Mouse (Mus musculus) adrenal gland (tissue): ENCODE data around the gene Clec2d.

Experiments
- intact Hi-C: fragments of 180-260 bp; cut with DNase I; formaldehyde crosslinking; loops from one replicate; pipeline ENCODE4 v1.15.1; 2025
- long read RNA-seq, 2 experiments: library from polyadenylated mRNA; unstranded; transcript quantifications; one replicate each; pipeline ENCODE4 v2.0.0; 2020; ENCODE audit warnings: borderline replicate concordance in 1 of 2; ENCODE audit not compliant: insufficient replicate concordance in 1 of 2

The Clec2d gene
- long read RNA-seq, experiment 1, partial matches to known transcripts = 1 of 2 reads
- long read RNA-seq, experiment 1, other reads (novel, unspliced or antisense) = 1 of 2 reads
- long read RNA-seq, experiment 2 = 0 reads

DNA sequence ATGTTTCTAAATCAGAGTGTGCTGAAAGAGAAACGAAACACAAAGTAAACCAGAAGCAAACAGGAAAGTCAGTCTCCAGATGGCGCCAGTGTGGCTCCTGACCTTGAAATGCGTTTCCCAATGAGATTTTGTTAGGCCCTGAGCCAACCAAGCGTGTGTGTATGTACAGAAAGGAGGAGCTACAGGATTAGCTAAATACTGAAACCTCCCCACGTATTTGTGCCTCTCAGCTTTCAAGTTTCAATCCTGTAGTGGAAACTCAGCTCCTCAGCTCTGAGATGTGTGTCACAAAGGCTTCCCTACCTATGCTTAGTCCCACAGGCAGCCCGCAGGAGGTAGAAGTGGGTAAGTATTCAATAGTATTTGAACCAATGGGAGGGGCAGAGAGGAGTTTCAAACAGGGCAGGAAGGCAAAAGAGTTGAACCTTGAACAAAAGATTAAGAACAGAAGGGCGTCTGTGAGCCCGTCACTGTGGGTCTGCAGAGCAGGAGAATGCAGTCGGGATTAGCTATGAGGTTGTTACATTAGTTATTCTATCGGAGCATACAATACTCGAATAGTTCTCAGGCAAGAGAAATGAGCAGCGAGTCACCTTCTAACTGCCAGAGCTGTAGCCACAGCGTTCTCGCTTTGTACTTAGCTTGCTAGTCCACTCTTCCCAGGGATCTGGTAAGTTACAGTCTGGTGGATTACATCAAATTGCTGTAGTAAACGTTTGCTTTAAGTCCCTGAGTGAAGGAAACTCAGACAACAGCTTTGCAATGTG, at the start of gene Clec2d:
Gene Clec2d (plus strand): TSS at position 213 of the 767 bp plus-strand sequence.
- intact Hi-C loops = loop anchor here (5.0 to 10.0 kb wide), 2 partner anchors 57 to 286 kb away; partner anchors contain the start of gene BC035044

DNA sequence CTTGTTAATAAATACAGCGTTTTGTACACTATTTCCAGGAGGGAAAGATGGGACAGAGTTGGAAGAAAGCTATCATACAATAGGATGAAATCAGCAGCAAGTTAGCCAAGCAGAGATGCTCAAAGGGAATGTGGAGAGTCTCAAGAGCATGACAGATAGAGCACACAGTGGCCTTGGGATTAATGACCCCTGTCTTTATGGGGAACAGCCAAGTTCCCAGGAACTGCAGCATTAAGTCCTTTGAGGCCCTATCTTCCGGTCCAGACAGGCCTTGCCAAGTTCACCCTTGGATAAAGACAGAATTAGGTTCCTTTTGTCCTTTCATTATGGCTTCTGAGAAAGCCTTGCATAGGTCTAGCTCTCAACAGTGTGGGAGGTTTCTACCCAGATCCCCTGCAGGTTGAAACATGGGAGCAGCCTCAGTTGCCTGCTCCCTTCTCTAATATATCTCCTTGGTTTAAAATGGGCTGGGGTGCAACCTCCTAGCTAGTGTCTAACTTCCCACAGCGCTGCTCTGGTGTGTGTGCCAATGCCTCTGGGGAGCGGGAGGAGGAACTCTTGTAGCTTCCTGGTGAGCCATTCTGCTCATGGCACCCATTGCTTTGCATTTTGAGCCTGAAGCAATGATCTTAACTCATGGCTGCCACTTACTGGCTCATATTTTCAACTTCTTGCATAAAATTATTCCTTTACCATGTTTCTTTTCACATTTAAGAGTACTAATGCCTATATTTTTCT, 47.6 kb upstream of the Clec2d start:
- intact Hi-C loops = no loop called here

GRCm38 (mm10) chr6:129146812-129147211, 33.6 kb upstream of the Clec2d start:
- intact Hi-C loops = no loop called here

DNA sequence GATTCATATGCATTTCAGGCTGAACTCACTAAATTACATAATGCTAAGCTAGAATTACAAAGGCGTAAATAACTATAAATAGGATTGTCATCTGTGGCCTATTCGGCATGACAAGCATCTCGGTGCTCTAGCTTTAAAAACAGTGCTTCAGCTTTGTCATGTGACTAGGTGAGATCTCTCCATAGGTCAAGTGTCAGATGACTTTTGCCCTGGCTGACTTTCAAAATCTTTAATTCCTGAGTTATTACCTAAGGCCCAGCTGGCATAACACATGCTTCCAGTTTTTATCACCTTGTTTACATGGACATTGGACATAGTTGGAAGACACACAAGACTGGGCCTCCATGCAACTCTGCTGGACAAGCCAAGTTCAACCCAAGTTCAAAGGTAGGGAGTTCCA, 20.3 kb upstream of the Clec2d start:
- intact Hi-C loops = no loop called here

DNA sequence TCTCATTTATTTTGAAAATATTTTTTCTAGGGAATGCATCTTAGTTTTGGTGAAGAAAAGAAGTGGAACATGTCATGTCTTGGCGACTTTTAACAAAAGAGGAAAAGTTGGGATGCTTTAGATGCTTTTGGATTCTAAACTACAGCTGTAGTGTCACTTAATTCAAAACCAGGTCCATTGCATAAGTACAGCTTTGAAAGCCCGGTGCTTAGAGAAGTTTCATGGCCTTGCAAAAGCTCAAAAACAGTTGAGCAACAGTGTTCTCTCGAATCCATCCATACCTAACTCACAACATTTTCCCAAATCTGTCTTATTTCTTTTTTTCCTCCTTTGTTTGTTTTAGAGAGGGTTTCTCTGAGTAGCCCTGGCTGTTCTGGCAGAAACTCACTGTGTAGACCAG, 19.3 kb upstream of the Clec2d start:
- intact Hi-C loops = no loop called here

- intact Hi-C loops = no loop called here
Measured at GRCm38 (mm10) chr6:129161951-129162350, 18.5 kb upstream of the Clec2d start.

GRCm38 (mm10) chr6:129162587-129163159, 17.7 kb upstream of the Clec2d start:
- intact Hi-C loops = no loop called here

GRCm38 (mm10) chr6:129163606-129164005, 16.8 kb upstream of the Clec2d start:
- intact Hi-C loops = no loop called here

- intact Hi-C loops = no loop called here
Measured at GRCm38 (mm10) chr6:129170925-129171324, 9.5 kb upstream of the Clec2d start.

- intact Hi-C loops = no loop called here
Measured at GRCm38 (mm10) chr6:129171675-129172074, 8.7 kb upstream of the Clec2d start.

DNA sequence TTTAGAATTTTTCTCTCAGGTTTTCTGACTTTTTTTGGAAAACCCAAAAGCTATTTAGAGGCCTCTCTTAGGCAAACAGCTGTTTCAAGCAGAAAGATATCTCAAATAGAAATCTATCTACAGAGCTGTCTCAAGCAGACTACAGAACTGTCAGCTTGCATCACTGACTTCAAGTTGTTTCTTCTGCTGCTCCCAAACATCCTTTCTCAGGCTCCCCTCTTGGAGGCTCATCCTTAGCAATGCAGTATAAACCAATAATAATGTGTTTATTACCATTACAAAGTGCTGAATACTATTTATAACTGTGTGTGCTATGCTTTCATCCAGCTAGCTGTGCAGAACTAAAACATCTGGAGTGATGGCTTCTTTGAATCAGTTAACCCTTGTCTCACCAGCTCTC, 5.6 kb upstream of the Clec2d start:
- intact Hi-C loops = no loop called here

DNA sequence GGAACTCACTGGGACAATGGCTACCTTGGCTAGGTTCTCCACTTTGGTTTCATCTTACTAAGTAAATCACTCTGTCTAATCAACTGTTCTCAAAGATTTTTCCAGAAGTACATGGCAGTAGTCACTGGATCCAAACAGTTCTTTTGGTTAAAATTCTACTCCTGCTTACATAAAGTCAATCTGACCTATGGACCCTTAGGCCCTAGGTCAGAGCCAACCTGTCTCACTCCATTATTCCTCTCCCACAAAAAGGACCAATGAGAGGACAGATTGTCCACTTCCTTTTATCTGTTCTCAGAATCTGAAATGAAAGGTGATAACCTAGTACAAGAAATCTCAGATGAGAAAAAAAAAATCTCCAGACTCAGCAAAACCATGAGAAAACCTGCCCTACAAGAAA, 4.8 kb upstream of the Clec2d start:
- intact Hi-C loops = no loop called here

DNA sequence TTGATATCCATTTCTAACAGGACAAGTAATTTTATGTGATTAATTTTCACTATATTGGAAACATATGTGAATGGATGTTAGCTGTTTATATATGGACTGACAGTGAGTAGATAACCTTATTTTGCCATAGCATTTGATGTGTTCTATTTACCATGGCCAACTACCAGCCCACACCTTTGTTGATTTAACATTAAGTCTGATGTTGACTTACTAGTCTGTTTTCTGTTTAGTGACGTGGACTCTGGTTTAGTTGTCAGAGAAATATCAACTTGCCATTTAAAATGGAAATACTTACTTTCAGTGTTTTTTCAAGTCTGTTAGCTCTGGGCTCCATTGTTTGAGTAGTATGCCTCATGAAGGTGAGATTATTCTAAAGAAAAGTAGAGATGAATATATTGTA, 3.8 kb upstream of the Clec2d start:
- intact Hi-C loops = no loop called here

GRCm38 (mm10) chr6:129179281-129179680, 1.1 kb upstream of the Clec2d start:
- intact Hi-C loops = no loop called here

- intact Hi-C loops = loop anchor here (5.0 to 10.0 kb wide), 2 partner anchors 57 to 285 kb away; partner anchors contain the start of gene BC035044
Measured at GRCm38 (mm10) chr6:129179831-129180230, 584 bp upstream of the Clec2d start.

DNA sequence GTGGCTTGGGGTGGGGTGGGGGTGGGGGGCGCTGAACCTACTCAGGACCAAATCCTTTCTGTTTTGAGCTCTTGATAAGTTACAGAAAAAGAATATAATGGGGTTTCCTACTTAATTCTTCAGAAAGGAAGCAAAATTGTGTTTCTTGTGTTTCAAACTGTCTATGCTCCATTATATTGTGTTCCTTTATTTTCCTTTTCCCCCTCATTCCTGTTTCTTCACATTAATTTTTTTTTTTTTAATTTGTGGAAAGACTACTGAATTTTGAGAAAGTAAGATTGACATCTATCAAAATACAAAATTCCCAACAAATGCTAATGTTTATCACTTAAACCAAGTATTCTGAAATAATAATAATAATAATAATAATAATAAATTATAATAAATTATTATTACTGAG, 834 bp downstream of the Clec2d start:
- intact Hi-C loops = loop anchor here (5.0 to 10.0 kb wide), 2 partner anchors 56 to 286 kb away; partner anchors contain the start of gene BC035044

GRCm38 (mm10) chr6:129181683-129182082, 1.3 kb downstream of the Clec2d start:
- intact Hi-C loops = loop anchor here (5.0 to 10.0 kb wide), 2 partner anchors 56 to 287 kb away; partner anchors contain the start of gene BC035044

GRCm38 (mm10) chr6:129182518-129182917, 2.1 kb downstream of the Clec2d start:
- intact Hi-C loops = loop anchor here (5.0 to 10.0 kb wide), 2 partner anchors 55 to 288 kb away; partner anchors contain the start of gene BC035044

- intact Hi-C loops = loop anchor here (5.0 to 10.0 kb wide), 2 partner anchors 53 to 289 kb away; partner anchors contain the start of gene BC035044
Measured at GRCm38 (mm10) chr6:129184001-129184400, 3.6 kb downstream of the Clec2d start.

- intact Hi-C loops = loop anchor here (5.0 to 10.0 kb wide), 3 partner anchors 53 to 290 kb away; partner anchors contain the start of gene BC035044
Measured at GRCm38 (mm10) chr6:129184788-129185187, 4.4 kb downstream of the Clec2d start.

GRCm38 (mm10) chr6:129186022-129186421, 5.6 kb downstream of the Clec2d start:
- intact Hi-C loops = loop anchor here (5.0 to 10.0 kb wide), 2 partner anchors 199 to 291 kb away; partner anchors contain the start of gene BC035044
